Mouse (Mus musculus): Measurements from ENCODE around the gene Coq4. TPM values are rescaled to one million over a fixed set of nuclear protein-coding genes. Genes with fewer than 3 reads are reported as not detected.

Coq4 gene
- total and polyA plus RNA-seq, 3 experiments: 23.5 to 33.2 TPM; not detected in 1

GRCm38 (mm10) chr2:29839460-29839859 lies 52.2 kb downstream of the Coq4 start:
- Histone ChIP-seq H3K27ac (ENCODE audit: control insufficient read depth, low read depth, low read length) (no peak overlapping the region), H3K9me3 (replicated peaks; ENCODE audit: insufficient read depth, low read length) (no peaks in the 10 kb centered on the region), H3K4me3 (ENCODE audit: control insufficient read depth in 1 of 2, insufficient read depth in 1 of 2, low read depth in 2 of 2, low read length in 2 of 2) (no peak overlapping the region), H3K36me3 (ENCODE audit: control insufficient read depth in 1 of 2, insufficient read depth in 2 of 2, low read length in 2 of 2) (peaks cover 0 to 2% of the 10 kb centered on the region in 2 experiments; a peak in 2 of 4 replicates), H3K4me1 (ENCODE audit: control insufficient read depth in 1 of 2, insufficient read depth in 2 of 2, low read length in 2 of 2) (no peaks in the 10 kb centered on the region), H3K27me3 (ENCODE audit: control insufficient read depth in 1 of 2, insufficient read depth in 2 of 2, low read length in 2 of 2) (no peaks in the 10 kb centered on the region), H3K9ac (ENCODE audit: control insufficient read depth, low read depth, low read length, poor library complexity, severe bottlenecking) (no peak overlapping the region), H3K79me2 (ENCODE audit: control insufficient read depth, insufficient read depth, low read length, poor library complexity) (no peaks in the 10 kb centered on the region)
- TF ChIP-seq ETS1 (IDR thresholded peaks at IDR 0.05; ENCODE audit: low read depth, low read length) (no peak), USF1 (IDR thresholded peaks at IDR 0.05; ENCODE audit: low read depth, low read length) (no peak), MYB (IDR thresholded peaks at IDR 0.05; ENCODE audit: low read depth, low read length) (no peak), RAD21 (IDR thresholded peaks at IDR 0.05; ENCODE audit: low read depth, low read length) (no peak), ZNF384 (IDR thresholded peaks at IDR 0.05; ENCODE audit: low read depth, low read length) (no peak), ZMIZ1 (IDR thresholded peaks at IDR 0.05; ENCODE audit: low read depth, low read length) (no peak), MEF2A (IDR thresholded peaks at IDR 0.05; ENCODE audit: extremely low read depth, insufficient replicate concordance, low read depth, low read length, poor library complexity, severe bottlenecking) (no peak)
- DNase-seq (ENCODE audit: low read depth, low spot score): no peak

GRCm38 (mm10) chr2:29843231-29844105 lies 56.2 kb downstream of the Coq4 start:
- TF ChIP-seq HCFC1 (IDR thresholded peaks at IDR 0.05; ENCODE audit: low read depth, low read length): no peak
- TF ChIP-seq MXI1 (IDR thresholded peaks at IDR 0.05; ENCODE audit: low read depth, low read length): no peak
- TF ChIP-seq RAD21 (IDR thresholded peaks at IDR 0.05; ENCODE audit: low read depth, low read length): no peak
- no peak for TF ChIP-seq JUND (IDR thresholded peaks at IDR 0.05; ENCODE audit: low read depth, low read length)
- TF ChIP-seq GATA1 (IDR thresholded peaks at IDR 0.05; ENCODE audit: low read depth, low read length): no peak
- TF ChIP-seq MYB (IDR thresholded peaks at IDR 0.05; ENCODE audit: low read depth, low read length): no peak
- TF ChIP-seq MEF2A (IDR thresholded peaks at IDR 0.05; ENCODE audit: extremely low read depth, insufficient replicate concordance, low read depth, low read length, poor library complexity, severe bottlenecking): no peak
- no peak for TF ChIP-seq ZC3H11A (IDR thresholded peaks at IDR 0.05; ENCODE audit: low read depth, low read length)
- no peak for TF ChIP-seq RCOR1 (IDR thresholded peaks at IDR 0.05; ENCODE audit: low read depth, low read length)
- TF ChIP-seq CHD1 (IDR thresholded peaks at IDR 0.05; ENCODE audit: low read depth, low read length): no peak
- no peak for TF ChIP-seq TCF12 (IDR thresholded peaks at IDR 0.05; ENCODE audit: low read depth, low read length)
- no peak for TF ChIP-seq SMC3 (IDR thresholded peaks at IDR 0.05; ENCODE audit: low read depth, low read length)
- no peak for TF ChIP-seq CTCF (IDR thresholded peaks at IDR 0.05 in 2 of 3, conservative IDR thresholded peaks at IDR 0.05 in 1 of 3; ENCODE audit: control insufficient read depth in 1 of 3, insufficient read depth in 1 of 3, low read depth in 2 of 3, low read length in 3 of 3, poor library complexity in 1 of 3, severe bottlenecking in 1 of 3)
- no peak for DNase-seq (ENCODE audit: low read depth, low spot score)
- Histone ChIP-seq H3K4me3 (ENCODE audit: control insufficient read depth in 1 of 2, insufficient read depth in 1 of 2, low read depth in 2 of 2, low read length in 2 of 2) (no peak overlapping the region), H3K9ac (ENCODE audit: control insufficient read depth, low read depth, low read length, poor library complexity, severe bottlenecking) (no peak overlapping the region), H3K36me3 (ENCODE audit: control insufficient read depth in 1 of 2, insufficient read depth in 2 of 2, low read length in 2 of 2) (no peaks in the 10 kb centered on the region; a peak in 2 of 4 replicates), H3K27ac (ENCODE audit: control insufficient read depth, low read depth, low read length) (no peak overlapping the region), H3K79me2 (ENCODE audit: control insufficient read depth, insufficient read depth, low read length, poor library complexity) (no peaks in the 10 kb centered on the region), H3K27me3 (ENCODE audit: control insufficient read depth in 1 of 2, insufficient read depth in 2 of 2, low read length in 2 of 2) (no peaks in the 10 kb centered on the region), H3K4me1 (ENCODE audit: control insufficient read depth in 1 of 2, insufficient read depth in 2 of 2, low read length in 2 of 2) (no peaks in the 10 kb centered on the region), H3K9me3 (replicated peaks; ENCODE audit: insufficient read depth, low read length) (no peaks in the 10 kb centered on the region)

Measured in MEL (cell line).